Mouse (Mus musculus) MEL-GATA-1-ER (cell line): ENCODE measurements around the gene Pds5b.
"Not testable (repeated sequence)": the region's sequence is repeated elsewhere in the genome, so short reads cannot be mapped to it uniquely, and the experiment has no call there.

Experiments used
- DNase-seq: peaks from one replicate; pipeline ENCODE4 v3.0.0-alpha.2; 2012; ENCODE audit warnings: low read depth; ENCODE audit errors: extremely low read depth

The Pds5b gene

GRCm38 (mm10) chr5:150673153-150673835 lies at the start of gene Pds5b:
Gene Pds5b (plus strand): TSS chr5:150673739.
- DNase-seq, result peak; percentile 94

- DNase-seq, result no peak
Observed at GRCm38 (mm10) chr5:150625528-150625927, 48.0 kb upstream of the Pds5b start.

GRCm38 (mm10) chr5:150629272-150629671 lies 44.3 kb upstream of the Pds5b start:
- no peak for DNase-seq

- DNase-seq, result no peak
Observed at GRCm38 (mm10) chr5:150629692-150630091, 43.8 kb upstream of the Pds5b start.

- no peak for DNase-seq
Observed at GRCm38 (mm10) chr5:150641440-150641839, 32.1 kb upstream of the Pds5b start.

GRCm38 (mm10) chr5:150643390-150643789 lies 30.1 kb upstream of the Pds5b start:
- not testable (repeated sequence) for DNase-seq

- DNase-seq, result no peak
Observed at GRCm38 (mm10) chr5:150644926-150645325, 28.6 kb upstream of the Pds5b start.

- DNase-seq, result no peak
Observed at GRCm38 (mm10) chr5:150652578-150652977, 21.0 kb upstream of the Pds5b start.

GRCm38 (mm10) chr5:150654548-150654947 lies 19.0 kb upstream of the Pds5b start:
- DNase-seq, result no peak

- DNase-seq, result not testable (repeated sequence)
Observed at GRCm38 (mm10) chr5:150659425-150659824, 14.1 kb upstream of the Pds5b start.

GRCm38 (mm10) chr5:150660296-150660695 lies 13.2 kb upstream of the Pds5b start:
- DNase-seq, result not testable (repeated sequence)

- DNase-seq, result peak; percentile 43
Observed at GRCm38 (mm10) chr5:150663926-150664325, 9.6 kb upstream of the Pds5b start.

- peak; percentile 53 for DNase-seq
Observed at GRCm38 (mm10) chr5:150664794-150665131, 8.8 kb upstream of the Pds5b start.

GRCm38 (mm10) chr5:150665132-150665954 lies 8.2 kb upstream of the Pds5b start:
- peak; percentile 100 for DNase-seq

GRCm38 (mm10) chr5:150666133-150666739 lies 7.3 kb upstream of the Pds5b start, which contains the start of gene N4bp2l2:
Gene N4bp2l2 (minus strand): TSS chr5:150666183.
- not testable (repeated sequence) for DNase-seq

GRCm38 (mm10) chr5:150668731-150669130 lies 4.8 kb upstream of the Pds5b start:
- DNase-seq, result no peak

- DNase-seq, result no peak
Observed at GRCm38 (mm10) chr5:150672343-150672742, 1.2 kb upstream of the Pds5b start.

GRCm38 (mm10) chr5:150673880-150674621 lies 512 bp downstream of the Pds5b start:
- no peak for DNase-seq

- DNase-seq, result no peak
Observed at GRCm38 (mm10) chr5:150674866-150675265, 1.3 kb downstream of the Pds5b start.

- DNase-seq, result not testable (repeated sequence)
Observed at GRCm38 (mm10) chr5:150682862-150683261, 9.3 kb downstream of the Pds5b start.

GRCm38 (mm10) chr5:150690685-150691084 lies 17.1 kb downstream of the Pds5b start:
- no peak for DNase-seq
